Mouse (Mus musculus) stomach, embryonic 14.5 days (tissue): ENCODE results near the gene Prr11. TPM values are rescaled to one million over a fixed set of nuclear protein-coding genes. Genes with fewer than 3 reads are reported as not detected.
A peak's percentile ranks its signal among the peaks of the same experiment; 100 is the strongest.

Experiments
- ATAC-seq: fragments of 200-750 bp; cut with Nextera tagmentation; 2 replicates; pipeline ENCODE4 v1.8.0; 2017; ENCODE audit warnings: low read depth, moderate TSS enrichment; ENCODE audit not compliant: insufficient number of reproducible peaks, insufficient read depth, low FRiP score
- H3K27ac ChIP-seq: fragments of 300-500 bp; sonication (generic); 2 replicates; pipeline ENCODE4 v1.5.1; 2014; ENCODE audit warnings: mild to moderate bottlenecking, low read length, moderate library complexity, mixed read lengths
- H3K27me3 ChIP-seq: fragments of 300-500 bp; sonication (generic); 2 replicates; pipeline ENCODE4 v1.6.1; 2014; ENCODE audit warnings: low read length, control low read depth, mixed read lengths; ENCODE audit not compliant: control insufficient read depth, insufficient read depth
- H3K36me3 ChIP-seq: fragments of 300-500 bp; sonication (generic); 2 replicates; pipeline ENCODE4 v1.6.1; 2014; ENCODE audit warnings: mild to moderate bottlenecking, control low read depth, low read length, moderate library complexity, mixed read lengths; ENCODE audit not compliant: control insufficient read depth, insufficient read depth
- H3K4me1 ChIP-seq: fragments of 300-500 bp; sonication (generic); 2 replicates; pipeline ENCODE4 v1.6.1; 2014; ENCODE audit warnings: low read length, control low read depth, mixed read lengths; ENCODE audit not compliant: control insufficient read depth, insufficient read depth
- H3K4me2 ChIP-seq: fragments of 300-500 bp; sonication (generic); replicated peaks from 2 replicates; pipeline ENCODE4 v1.6.1; 2014; ENCODE audit warnings: low read depth, low read length, control low read depth
- H3K4me3 ChIP-seq: fragments of 300-500 bp; sonication (generic); 2 replicates; pipeline ENCODE4 v1.5.1; 2014; ENCODE audit warnings: low read depth, low read length, control low read depth
- H3K9ac ChIP-seq: fragments of 300-500 bp; sonication (generic); replicated peaks from 2 replicates; pipeline ENCODE4 v1.6.1; 2014; ENCODE audit warnings: low read depth, mild to moderate bottlenecking, control low read depth, low read length, moderate library complexity, mixed read lengths
- H3K9me3 ChIP-seq: fragments of 300-500 bp; sonication (generic); 2 replicates; pipeline ENCODE4 v1.6.1; 2016; ENCODE audit warnings: low read depth, low read length, control low read depth; ENCODE audit not compliant: control insufficient read depth
- WGBS: fragments of 180-500 bp; shearing (Covaris S2); extraction: QIAGEN DNeasy Blood & Tissue Kit; methylation state at CpG from one replicate; pipeline ENCODE4 v1.1.7; 2014; 5-methylcytosine and 5-hydroxymethylcytosine counted together
- polyA plus RNA-seq: library from polyadenylated mRNA; unstranded; fragments of >200 nt; fragmentation: Nextera tagmentation; extraction: Ambion mirVana; gene quantifications from 2 replicates; pipeline ENCODE4 v1.2.1, GENCODE M21; 2014

Gene Prr11
- polyA plus RNA-seq = 13.8 and 15.1 TPM in 2 replicates

GRCm38 (mm10) chr11:87108409-87108754 lies at the start of gene Prr11:
TSS of gene Prr11 (minus strand) at chr11:87108708.
- H3K4me2 ChIP-seq = peak within 1 kb of the TSS; percentile 59
- peak within 1 kb of the TSS; percentile 92 for H3K4me3 ChIP-seq
- H3K27ac ChIP-seq = peak within 1 kb of the TSS; percentile 97
- peaks cover 8% of the 10 kb centered on the region; the same call in 1 of the 2 replicates for H3K4me1 ChIP-seq
- no peak for ATAC-seq
- H3K36me3 ChIP-seq = peaks cover 23% of the 10 kb centered on the region
- H3K9me3 ChIP-seq = no peaks in the 10 kb centered on the region
- peak within 1 kb of the TSS; percentile 97 for H3K9ac ChIP-seq
- no peaks in the 10 kb centered on the region for H3K27me3 ChIP-seq
- WGBS = 0% methylated on average over 14 of the region's 14 CpGs

GRCm38 (mm10) chr11:87158012-87158411 lies 49.5 kb upstream of the Prr11 start:
- Histone ChIP-seq H3K4me1 (no peaks in the 10 kb centered on the region), H3K27me3 (no peaks in the 10 kb centered on the region), H3K27ac (no peak overlapping the region), H3K9me3 (no peaks in the 10 kb centered on the region), H3K9ac (no peak overlapping the region), H3K4me2 (no peak overlapping the region), H3K4me3 (no peak overlapping the region), H3K36me3 (no peaks in the 10 kb centered on the region; the same call in 1 of the 2 replicates)
- 82% methylated on average over 2 of the region's 2 CpGs for WGBS
- ATAC-seq = no peak

GRCm38 (mm10) chr11:87136233-87136632 lies 27.7 kb upstream of the Prr11 start:
- no peaks in the 10 kb centered on the region; the same call in 1 of the 2 replicates for H3K36me3 ChIP-seq
- no peak overlapping the region for H3K4me3 ChIP-seq
- ATAC-seq = no peak
- no peaks in the 10 kb centered on the region for H3K9me3 ChIP-seq
- WGBS = 92% methylated on average over 4 of the region's 4 CpGs
- H3K9ac ChIP-seq = no peak overlapping the region
- no peaks in the 10 kb centered on the region for H3K4me1 ChIP-seq
- no peaks in the 10 kb centered on the region for H3K27me3 ChIP-seq
- H3K4me2 ChIP-seq = no peak overlapping the region
- no peak overlapping the region for H3K27ac ChIP-seq

GRCm38 (mm10) chr11:87126824-87127816 lies 18.6 kb upstream of the Prr11 start, which contains the start of gene Trim37:
TSS of gene Trim37 (plus strand) at chr11:87127077.
- Histone ChIP-seq H3K4me1 (no peaks in the 10 kb centered on the region; the same call in 1 of the 2 replicates), H3K36me3 (peaks cover 26% of the 10 kb centered on the region), H3K27me3 (no peaks in the 10 kb centered on the region), H3K27ac (peak within 1 kb of the TSS; percentile 85), H3K4me2 (peak within 1 kb of the TSS; percentile 72), H3K4me3 (peak within 1 kb of the TSS; percentile 86), H3K9ac (peak within 1 kb of the TSS; percentile 81), H3K9me3 (no peaks in the 10 kb centered on the region)
- under 1% methylated on average over 94 of the region's 105 CpGs for WGBS
- ATAC-seq = peak; percentile 93

GRCm38 (mm10) chr11:87126281-87126823 lies 17.8 kb upstream of the Prr11 start:
- H3K4me3 ChIP-seq = peak overlapping the region; percentile 86
- H3K9me3 ChIP-seq = no peaks in the 10 kb centered on the region
- H3K4me2 ChIP-seq = peak overlapping the region; percentile 72
- no peaks in the 10 kb centered on the region for H3K27me3 ChIP-seq
- H3K9ac ChIP-seq = peak overlapping the region; percentile 29
- ATAC-seq = no peak; the same call in 1 of the 2 replicates
- 2% methylated on average over 12 of the region's 12 CpGs for whole genome bisulfite sequencing
- H3K4me1 ChIP-seq = no peaks in the 10 kb centered on the region; the same call in 1 of the 2 replicates
- H3K36me3 ChIP-seq = peaks cover 26% of the 10 kb centered on the region
- H3K27ac ChIP-seq = peak overlapping the region; percentile 77

- Histone ChIP-seq H3K27me3 (no peaks in the 10 kb centered on the region), H3K4me2 (peak overlapping the region; percentile 72), H3K4me1 (no peaks in the 10 kb centered on the region; the same call in 1 of the 2 replicates), H3K9ac (no peak overlapping the region), H3K4me3 (peak overlapping the region; percentile 86; the same call in 1 of the 2 replicates), H3K27ac (peak overlapping the region; percentile 22; the same call in 1 of the 2 replicates), H3K9me3 (no peaks in the 10 kb centered on the region), H3K36me3 (peaks cover 33% of the 10 kb centered on the region)
- 45% methylated on average over 4 of the region's 4 CpGs for WGBS
- ATAC-seq = no peak
Observed at GRCm38 (mm10) chr11:87125562-87125961, 17.1 kb upstream of the Prr11 start.

GRCm38 (mm10) chr11:87121864-87122263 lies 13.4 kb upstream of the Prr11 start:
- WGBS = 84% methylated on average over 8 of the region's 8 CpGs
- Histone ChIP-seq H3K4me2 (no peak overlapping the region), H3K27me3 (no peaks in the 10 kb centered on the region), H3K4me3 (no peak overlapping the region), H3K27ac (no peak overlapping the region), H3K4me1 (no peaks in the 10 kb centered on the region), H3K9ac (no peak overlapping the region), H3K9me3 (no peaks in the 10 kb centered on the region), H3K36me3 (peaks cover 60% of the 10 kb centered on the region)
- ATAC-seq = no peak

GRCm38 (mm10) chr11:87110172-87110909 lies 1.8 kb upstream of the Prr11 start:
- Histone ChIP-seq H3K9me3 (no peaks in the 10 kb centered on the region), H3K4me1 (peaks cover 8% of the 10 kb centered on the region; the same call in 1 of the 2 replicates), H3K4me2 (peak overlapping the region; percentile 59), H3K36me3 (peaks cover 18% of the 10 kb centered on the region), H3K9ac (peak overlapping the region; percentile 97), H3K4me3 (peak overlapping the region; percentile 92), H3K27me3 (no peaks in the 10 kb centered on the region), H3K27ac (peak overlapping the region; percentile 97)
- ATAC-seq = no peak
- WGBS = 2% methylated on average over 9 of the region's 9 CpGs
